Mouse (Mus musculus) frontal cortex, postnatal 36 days (tissue): Measurements from ENCODE around the gene Epm2aip1.

ENCODE experiments used
- DNase-seq, 2 experiments: peaks; one replicate each; pipeline ENCODE4 v3.0.0; 2022; ENCODE audit warnings: low spot score in 2 of 2

Epm2aip1 gene

GRCm38 (mm10) chr9:111271434-111272160, at the start of gene Epm2aip1, which contains the start of gene Mlh1:
Gene Epm2aip1, plus strand, starts transcription at chr9:111271929.
Gene Mlh1, minus strand, starts transcription at chr9:111271791.
- DNase-seq = peak; percentile 99

- no peak for DNase-seq
Observed at GRCm38 (mm10) chr9:111223406-111223805, 48.3 kb upstream of the Epm2aip1 start.

GRCm38 (mm10) chr9:111228446-111228845, 43.3 kb upstream of the Epm2aip1 start:
- DNase-seq = no peak

- DNase-seq = no peak
Observed at GRCm38 (mm10) chr9:111234701-111235100, 37.0 kb upstream of the Epm2aip1 start.

- no peak for DNase-seq
Observed at GRCm38 (mm10) chr9:111237726-111238125, 34.0 kb upstream of the Epm2aip1 start.

GRCm38 (mm10) chr9:111239821-111240220, 31.9 kb upstream of the Epm2aip1 start:
- DNase-seq = no peak

GRCm38 (mm10) chr9:111243384-111243783, 28.3 kb upstream of the Epm2aip1 start:
- no peak for DNase-seq

GRCm38 (mm10) chr9:111245546-111245945, 26.2 kb upstream of the Epm2aip1 start:
- DNase-seq = peak in 1 of 2 experiments; percentile 24

- DNase-seq = no peak
Observed at GRCm38 (mm10) chr9:111247682-111248246, 24.0 kb upstream of the Epm2aip1 start.

GRCm38 (mm10) chr9:111252161-111252869, 19.4 kb upstream of the Epm2aip1 start:
- DNase-seq = no peak

- peak in 1 of 2 experiments; percentile 40 for DNase-seq
Observed at GRCm38 (mm10) chr9:111260360-111260985, 11.3 kb upstream of the Epm2aip1 start.

GRCm38 (mm10) chr9:111261356-111261755, 10.4 kb upstream of the Epm2aip1 start:
- DNase-seq = no peak

GRCm38 (mm10) chr9:111267998-111268397, 3.7 kb upstream of the Epm2aip1 start:
- no peak for DNase-seq

GRCm38 (mm10) chr9:111270606-111271005, 1.1 kb upstream of the Epm2aip1 start:
- no peak for DNase-seq

- DNase-seq = no peak
Observed at GRCm38 (mm10) chr9:111271056-111271433, 684 bp upstream of the Epm2aip1 start.

GRCm38 (mm10) chr9:111272356-111272755, 627 bp downstream of the Epm2aip1 start:
- peak in 1 of 2 experiments; percentile 31 for DNase-seq

- DNase-seq = no peak
Observed at GRCm38 (mm10) chr9:111272996-111273785, 1.5 kb downstream of the Epm2aip1 start.

GRCm38 (mm10) chr9:111273958-111274357, 2.2 kb downstream of the Epm2aip1 start:
- no peak for DNase-seq

GRCm38 (mm10) chr9:111275156-111275555, 3.4 kb downstream of the Epm2aip1 start:
- no peak for DNase-seq

- no peak for DNase-seq
Observed at GRCm38 (mm10) chr9:111285061-111285460, 13.3 kb downstream of the Epm2aip1 start.

GRCm38 (mm10) chr9:111285676-111286075, 13.9 kb downstream of the Epm2aip1 start:
- no peak for DNase-seq
